Mouse (Mus musculus): ENCODE measurements around the gene Eml1. TPM values are rescaled to one million over a fixed set of nuclear protein-coding genes. Genes with fewer than 3 reads are reported as not detected.
A peak's percentile ranks its signal among the peaks of the same experiment; 100 is the strongest.
"Not testable (repeated sequence)": the region's sequence is repeated elsewhere in the genome, so short reads cannot be mapped to it uniquely, and the experiment has no call there.

Eml1 gene
- polyA plus RNA-seq, 1 experiment from 2014 or later, result 52.8 TPM

DNA sequence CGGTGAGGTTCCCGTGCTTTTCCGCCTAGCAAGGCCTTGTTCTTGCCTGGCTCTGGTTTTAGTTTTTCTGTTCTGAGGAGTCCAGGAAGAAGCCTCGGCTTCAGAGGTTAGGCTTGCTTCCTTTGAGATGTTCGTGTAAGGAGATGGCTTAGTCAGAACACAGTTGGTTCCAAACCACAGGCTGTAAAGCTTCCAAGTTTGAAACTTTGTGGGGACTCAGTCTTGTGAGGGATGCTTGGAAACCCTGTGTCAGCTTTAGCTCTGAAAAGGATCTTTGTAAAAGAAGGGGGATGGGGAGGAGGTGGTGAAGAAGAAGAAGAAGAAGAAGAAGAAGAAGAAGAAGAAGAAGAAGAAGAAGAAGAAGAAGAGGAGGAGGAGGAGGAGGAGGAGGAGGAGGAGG is 118.3 kb downstream of the Eml1 start:
- Histone ChIP-seq H3K4me2 (no peak overlapping the region), H3K27me3 (replicated peaks) (no peaks in the 10 kb centered on the region), H3K4me1 (peaks cover 23% of the 10 kb centered on the region), H3K27ac (replicated peaks) (no peak overlapping the region), H3K9ac (no peak overlapping the region), H3K4me3 (no peak overlapping the region), H3K36me3 (no peaks in the 10 kb centered on the region), H3K9me3 (no peaks in the 10 kb centered on the region)
- 76% methylated on average over 5 of the region's 5 CpGs for WGBS
- no peak for ATAC-seq (ENCODE audit: extremely low read depth, insufficient number of reproducible peaks, low FRiP score, low TSS enrichment)

GRCm38 (mm10) chr12:108489741-108490140 is 119.0 kb downstream of the Eml1 start:
- 57% methylated on average over 2 of the region's 2 CpGs for WGBS
- no peak overlapping the region for H3K27ac ChIP-seq (replicated peaks)
- no peaks in the 10 kb centered on the region for H3K27me3 ChIP-seq (replicated peaks)
- no peak overlapping the region for H3K4me3 ChIP-seq
- no peak overlapping the region for H3K4me2 ChIP-seq
- H3K36me3 ChIP-seq, result no peaks in the 10 kb centered on the region
- peaks cover 24% of the 10 kb centered on the region for H3K4me1 ChIP-seq
- no peak overlapping the region for H3K9ac ChIP-seq
- H3K9me3 ChIP-seq, result no peaks in the 10 kb centered on the region
- no peak for ATAC-seq (ENCODE audit: extremely low read depth, insufficient number of reproducible peaks, low FRiP score, low TSS enrichment)

DNA sequence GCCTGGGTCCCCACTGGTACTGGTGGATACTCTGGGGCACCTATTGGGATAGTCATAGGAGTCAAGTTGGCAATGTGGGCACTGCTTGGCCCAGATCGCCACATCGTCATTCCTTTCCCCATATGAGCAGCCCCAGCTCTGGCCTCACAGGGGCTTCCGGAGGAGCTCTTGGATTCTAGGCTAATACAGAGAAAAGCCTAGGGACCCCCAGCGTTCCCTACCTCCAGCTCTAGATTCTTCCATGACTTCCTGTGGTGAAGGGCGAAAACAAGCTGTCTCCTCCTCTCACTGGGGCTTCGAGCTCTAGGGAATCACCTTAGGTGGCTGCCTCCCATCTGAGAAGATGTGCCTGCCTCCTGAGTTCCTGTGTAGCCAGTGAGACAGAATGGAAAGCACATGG is 119.6 kb downstream of the Eml1 start:
- Histone ChIP-seq H3K9ac (no peak overlapping the region), H3K27me3 (replicated peaks) (no peaks in the 10 kb centered on the region), H3K27ac (replicated peaks) (no peak overlapping the region), H3K4me1 (peaks cover 26% of the 10 kb centered on the region), H3K36me3 (no peaks in the 10 kb centered on the region), H3K4me2 (no peak overlapping the region), H3K4me3 (no peak overlapping the region), H3K9me3 (no peaks in the 10 kb centered on the region)
- WGBS, result 79% methylated on average over 6 of the region's 6 CpGs
- no peak for ATAC-seq (ENCODE audit: extremely low read depth, insufficient number of reproducible peaks, low FRiP score, low TSS enrichment)

DNA sequence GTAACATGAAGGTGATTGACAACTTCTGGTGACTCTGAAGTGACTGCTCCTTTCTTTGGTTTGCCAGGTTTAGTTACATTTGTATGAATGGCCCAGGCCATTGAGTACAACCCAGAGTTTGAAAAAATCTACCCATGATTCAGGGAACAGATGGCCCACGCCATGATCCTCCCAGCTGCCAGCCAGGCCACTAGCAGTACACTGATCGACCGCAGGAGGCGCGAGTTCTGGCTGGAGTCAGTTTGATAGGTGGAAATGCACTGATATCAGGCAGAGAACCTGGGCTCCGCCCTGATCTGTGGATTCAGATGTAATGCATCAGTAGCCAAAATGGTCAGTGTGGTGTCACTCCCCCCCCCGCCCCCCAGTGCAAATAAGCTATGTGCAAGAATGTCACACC is 120.2 kb downstream of the Eml1 start:
- no peaks in the 10 kb centered on the region for H3K27me3 ChIP-seq (replicated peaks)
- WGBS, result 45% methylated on average over 7 of the region's 7 CpGs
- H3K4me1 ChIP-seq, result peaks cover 29% of the 10 kb centered on the region
- no peak for ATAC-seq (ENCODE audit: extremely low read depth, insufficient number of reproducible peaks, low FRiP score, low TSS enrichment)
- no peak overlapping the region for H3K9ac ChIP-seq
- H3K36me3 ChIP-seq, result no peaks in the 10 kb centered on the region
- no peaks in the 10 kb centered on the region for H3K9me3 ChIP-seq
- H3K4me3 ChIP-seq, result no peak overlapping the region
- no peak overlapping the region for H3K4me2 ChIP-seq
- H3K27ac ChIP-seq (replicated peaks), result no peak overlapping the region

DNA sequence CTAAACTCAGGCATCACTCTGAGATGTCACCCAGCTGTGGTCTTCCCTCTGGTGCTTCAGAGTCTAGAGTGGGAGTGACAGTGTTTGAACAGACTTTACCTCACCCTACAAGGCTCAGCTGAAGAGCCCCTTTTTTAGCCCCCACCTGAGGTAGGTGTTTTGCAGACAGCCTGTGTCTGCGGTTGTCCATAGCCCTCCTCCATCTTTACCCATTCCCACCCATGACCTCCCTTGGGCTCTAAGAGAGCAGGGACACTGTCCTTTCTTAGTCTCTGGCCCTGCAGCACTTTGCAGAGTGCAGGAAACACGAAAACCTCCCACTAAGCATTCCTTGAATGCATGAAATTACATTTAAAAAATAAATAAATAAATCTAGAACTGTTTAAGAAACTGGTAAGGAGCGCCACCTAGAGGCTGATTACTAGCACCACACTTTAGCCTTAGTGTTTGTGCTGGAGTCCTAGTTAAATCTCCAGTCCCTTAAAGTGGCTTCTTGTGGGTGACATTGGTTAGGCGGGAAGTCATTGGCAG is 123.3 kb downstream of the Eml1 start:
- Histone ChIP-seq H3K9me3 (no peaks in the 10 kb centered on the region), H3K27me3 (replicated peaks) (no peaks in the 10 kb centered on the region), H3K27ac (replicated peaks) (no peak overlapping the region; the same call in 1 of the 2 replicates), H3K36me3 (no peaks in the 10 kb centered on the region), H3K4me3 (no peak overlapping the region), H3K4me2 (no peak overlapping the region), H3K4me1 (peaks cover 29% of the 10 kb centered on the region), H3K9ac (no peak overlapping the region)
- WGBS, result 16% methylated on average over 4 of the region's 4 CpGs
- ATAC-seq (ENCODE audit: extremely low read depth, insufficient number of reproducible peaks, low FRiP score, low TSS enrichment), result no peak

DNA sequence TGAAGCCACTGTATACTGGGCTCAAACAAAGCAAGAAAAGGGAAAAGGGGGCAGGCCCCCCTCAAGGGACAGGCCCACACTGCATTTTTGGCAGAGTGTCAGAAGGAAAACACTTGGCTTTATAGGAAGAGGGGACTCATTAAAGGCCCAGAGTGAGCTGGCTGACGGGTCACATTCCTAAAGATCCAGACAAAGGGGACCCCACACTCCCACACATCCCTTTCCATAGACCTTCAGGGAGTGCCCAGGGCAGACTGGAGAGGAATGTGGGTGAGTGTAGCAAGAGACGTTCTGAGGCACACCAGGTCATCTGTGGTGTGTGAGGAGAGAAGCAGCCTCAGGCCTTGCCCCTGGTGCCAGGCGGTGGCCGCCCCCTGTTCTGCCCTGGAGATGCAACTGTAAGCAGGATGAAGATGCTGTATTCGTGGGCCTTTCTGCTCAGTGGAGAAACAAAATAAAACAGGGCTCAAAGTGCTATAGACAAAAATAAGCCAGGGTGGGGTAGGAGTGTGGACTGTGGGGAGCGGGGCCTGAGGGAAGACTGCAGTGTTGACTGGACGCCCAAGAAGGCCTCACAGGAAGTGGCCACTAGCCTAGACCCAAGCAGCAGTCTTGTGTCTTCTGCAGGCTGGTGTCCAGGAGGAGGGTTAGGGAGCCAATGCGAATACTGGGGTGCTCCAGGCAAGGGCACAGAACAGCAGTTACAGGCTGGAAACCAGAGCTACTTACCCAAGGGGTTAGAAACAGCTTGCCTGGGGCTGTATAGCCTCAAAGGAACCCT is 124.9 kb downstream of the Eml1 start:
- H3K9ac ChIP-seq, result peak overlapping the region; percentile 33; the same call in 1 of the 2 replicates
- 63% methylated on average over 8 of the region's 8 CpGs for WGBS
- peak overlapping the region; percentile 26; the same call in 1 of the 2 replicates for H3K27ac ChIP-seq (replicated peaks)

GRCm38 (mm10) chr12:108503064-108503463 is 132.3 kb downstream of the Eml1 start:
- peak overlapping the region; percentile 61 for H3K4me2 ChIP-seq
- no peaks in the 10 kb centered on the region for H3K36me3 ChIP-seq
- H3K4me3 ChIP-seq, result peak overlapping the region; percentile 34
- H3K9ac ChIP-seq, result peak overlapping the region; percentile 60
- no peak for ATAC-seq (ENCODE audit: extremely low read depth, insufficient number of reproducible peaks, low FRiP score, low TSS enrichment)
- 39% methylated on average over 10 of the region's 10 CpGs for WGBS
- no peak overlapping the region for H3K27ac ChIP-seq (replicated peaks)
- no peaks in the 10 kb centered on the region for H3K9me3 ChIP-seq
- no peaks in the 10 kb centered on the region for H3K27me3 ChIP-seq (replicated peaks)
- peaks cover 12% of the 10 kb centered on the region for H3K4me1 ChIP-seq

More for the DNA sequence above, 124.9 kb downstream of the Eml1 start:
- H3K4me1 ChIP-seq, result peaks cover 24% of the 10 kb centered on the region
- H3K9me3 ChIP-seq, result no peaks in the 10 kb centered on the region
- ATAC-seq (ENCODE audit: extremely low read depth, insufficient number of reproducible peaks, low FRiP score, low TSS enrichment), result no peak
- H3K36me3 ChIP-seq, result no peaks in the 10 kb centered on the region
- no peaks in the 10 kb centered on the region for H3K27me3 ChIP-seq (replicated peaks)
- H3K4me2 ChIP-seq, result no peak overlapping the region
- no peak overlapping the region for H3K4me3 ChIP-seq

DNA sequence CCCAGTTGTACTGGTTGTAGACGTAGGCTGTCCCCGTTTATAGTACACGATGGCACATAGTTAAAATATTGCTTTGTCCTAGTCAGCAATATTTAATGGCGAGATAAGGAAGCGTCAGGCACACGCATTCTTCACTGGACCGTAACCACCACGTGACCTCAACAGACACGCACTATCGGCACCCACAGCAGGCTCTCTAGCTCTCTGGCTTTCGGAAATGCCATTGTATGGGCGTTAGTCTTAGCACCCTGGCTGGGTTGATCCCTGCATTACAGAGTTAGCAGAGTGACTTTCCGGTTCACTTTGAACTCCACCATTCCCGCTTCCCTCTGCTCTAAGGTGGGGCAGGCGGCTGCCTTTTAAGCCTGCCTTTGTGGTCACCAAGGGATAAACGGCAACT is 132.8 kb downstream of the Eml1 start:
- Histone ChIP-seq H3K4me2 (peak overlapping the region; percentile 61), H3K36me3 (no peaks in the 10 kb centered on the region), H3K27me3 (replicated peaks) (no peaks in the 10 kb centered on the region), H3K4me3 (peak overlapping the region; percentile 34), H3K27ac (replicated peaks) (no peak overlapping the region), H3K4me1 (peaks cover 12% of the 10 kb centered on the region), H3K9ac (peak overlapping the region; percentile 60), H3K9me3 (no peaks in the 10 kb centered on the region)
- 25% methylated on average over 16 of the region's 16 CpGs for WGBS
- ATAC-seq (ENCODE audit: extremely low read depth, insufficient number of reproducible peaks, low FRiP score, low TSS enrichment), result no peak

DNA sequence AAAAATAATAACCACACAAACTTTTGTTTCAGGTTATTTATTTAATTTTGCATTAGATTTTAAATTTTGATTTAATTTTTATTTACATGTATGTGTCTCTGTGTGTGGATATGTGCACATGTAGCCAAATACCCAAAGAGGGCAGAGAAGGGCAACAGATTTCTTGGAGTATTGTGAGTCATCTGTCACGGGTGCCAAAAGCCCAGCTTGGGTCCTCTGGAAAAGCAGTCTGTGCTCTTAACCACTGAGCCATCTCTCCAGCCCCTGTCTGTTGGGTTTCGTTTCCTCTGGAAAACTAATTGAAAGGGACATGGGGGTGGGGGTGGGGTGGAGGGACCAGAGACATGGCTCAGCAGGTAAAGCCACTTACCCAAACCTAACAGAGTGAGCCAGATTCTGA is 135.1 kb downstream of the Eml1 start:
- no peak overlapping the region for H3K27ac ChIP-seq (replicated peaks)

GRCm38 (mm10) chr12:108507046-108507445 is 136.3 kb downstream of the Eml1 start:
- H3K4me2 ChIP-seq; H3K4me3 ChIP-seq; H3K9me3 ChIP-seq; H3K27ac ChIP-seq (replicated peaks); H3K9ac ChIP-seq; ATAC-seq (ENCODE audit: extremely low read depth, insufficient number of reproducible peaks, low FRiP score, low TSS enrichment); H3K36me3 ChIP-seq; H3K27me3 ChIP-seq (replicated peaks): not testable (repeated sequence)
- 75% methylated on average over 3 of the region's 3 CpGs for WGBS
- peaks cover 17% of the 10 kb centered on the region for H3K4me1 ChIP-seq

More for the DNA sequence above, 135.1 kb downstream of the Eml1 start:
- peaks cover 16% of the 10 kb centered on the region for H3K4me1 ChIP-seq
- 71% methylated on average over 2 of the region's 2 CpGs for WGBS
- H3K9me3 ChIP-seq, result no peaks in the 10 kb centered on the region
- no peak for ATAC-seq (ENCODE audit: extremely low read depth, insufficient number of reproducible peaks, low FRiP score, low TSS enrichment)
- no peaks in the 10 kb centered on the region for H3K36me3 ChIP-seq
- H3K9ac ChIP-seq, result no peak overlapping the region
- no peak overlapping the region for H3K4me3 ChIP-seq
- no peak overlapping the region for H3K4me2 ChIP-seq
- H3K27me3 ChIP-seq (replicated peaks), result no peaks in the 10 kb centered on the region

GRCm38 (mm10) chr12:108510571-108510970 is 139.8 kb downstream of the Eml1 start:
- Histone ChIP-seq H3K36me3 (peaks cover 26% of the 10 kb centered on the region), H3K4me2 (no peak overlapping the region), H3K9me3 (no peaks in the 10 kb centered on the region), H3K27ac (replicated peaks) (no peak overlapping the region), H3K27me3 (replicated peaks) (no peaks in the 10 kb centered on the region), H3K4me1 (peaks cover 5% of the 10 kb centered on the region), H3K9ac (no peak overlapping the region), H3K4me3 (no peak overlapping the region)
- no peak for ATAC-seq (ENCODE audit: extremely low read depth, insufficient number of reproducible peaks, low FRiP score, low TSS enrichment)
- WGBS, result 46% methylated on average over 7 of the region's 7 CpGs

DNA sequence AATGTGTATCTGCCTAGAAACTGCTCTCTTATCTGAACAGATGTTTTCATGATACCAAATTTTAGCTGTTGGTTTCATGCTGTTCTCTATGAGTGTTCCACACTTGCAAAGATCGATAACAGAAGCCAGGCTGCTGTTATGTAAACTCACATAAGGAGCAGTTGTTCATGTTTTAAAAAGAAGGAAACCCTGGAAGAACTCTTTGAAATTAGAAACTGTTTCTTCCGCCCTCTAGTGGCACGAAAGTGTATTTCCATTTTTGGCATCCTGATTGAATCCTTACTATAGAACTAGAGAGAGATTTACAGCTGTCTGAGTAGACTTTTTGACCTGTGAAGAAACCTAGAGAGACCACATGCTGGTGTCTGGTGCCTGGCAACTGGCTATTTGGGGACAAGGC is 140.3 kb downstream of the Eml1 start:
- Histone ChIP-seq H3K4me3 (no peak overlapping the region), H3K27ac (replicated peaks) (no peak overlapping the region), H3K4me1 (peaks cover 5% of the 10 kb centered on the region), H3K27me3 (replicated peaks) (no peaks in the 10 kb centered on the region), H3K36me3 (peaks cover 29% of the 10 kb centered on the region), H3K9me3 (no peaks in the 10 kb centered on the region), H3K4me2 (no peak overlapping the region), H3K9ac (no peak overlapping the region)
- ATAC-seq (ENCODE audit: extremely low read depth, insufficient number of reproducible peaks, low FRiP score, low TSS enrichment), result no peak
- WGBS, result 6% methylated on average over 3 of the region's 3 CpGs

Data from heart, embryonic 13.5 days (tissue).